Mouse (Mus musculus): ENCODE measurements around the gene Dusp16. TPM values are rescaled to one million over a fixed set of nuclear protein-coding genes. Genes with fewer than 3 reads are reported as not detected.
A peak's percentile ranks its signal among the peaks of the same experiment; 100 is the strongest.

Gene Dusp16
- polyA plus RNA-seq, 1 experiment = 8.0 TPM

DNA sequence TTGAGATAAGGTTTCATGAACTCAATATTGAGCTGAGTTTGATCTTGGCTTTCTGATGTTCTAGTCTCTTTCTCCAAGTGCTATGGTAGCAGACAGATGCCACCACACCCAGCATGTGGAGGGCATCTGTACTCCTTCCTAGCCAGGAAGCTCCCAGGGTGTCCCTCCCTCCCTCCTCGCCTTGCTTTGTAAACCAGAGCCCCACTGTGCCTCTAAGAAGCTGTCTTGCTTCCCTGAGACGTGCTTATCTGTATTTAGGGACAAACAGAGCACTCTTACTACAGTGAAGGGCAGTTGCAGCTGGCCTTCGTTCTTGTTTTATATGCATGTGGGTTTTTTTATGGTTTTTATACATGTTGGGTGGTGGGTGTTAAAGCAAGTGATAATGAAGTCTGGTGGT is 79.1 kb downstream of the Dusp16 start:
- DNase-seq (ENCODE audit: low read depth) = no peak
- no peak for TF ChIP-seq POLR2A (IDR thresholded peaks at IDR 0.05; ENCODE audit: borderline replicate concordance, extremely low read depth, insufficient read depth, insufficient read length, poor library complexity, severe bottlenecking)
- TF ChIP-seq CTCF (IDR thresholded peaks at IDR 0.05; ENCODE audit: borderline replicate concordance, extremely low read depth, insufficient read depth, insufficient read length) = no peak

DNA sequence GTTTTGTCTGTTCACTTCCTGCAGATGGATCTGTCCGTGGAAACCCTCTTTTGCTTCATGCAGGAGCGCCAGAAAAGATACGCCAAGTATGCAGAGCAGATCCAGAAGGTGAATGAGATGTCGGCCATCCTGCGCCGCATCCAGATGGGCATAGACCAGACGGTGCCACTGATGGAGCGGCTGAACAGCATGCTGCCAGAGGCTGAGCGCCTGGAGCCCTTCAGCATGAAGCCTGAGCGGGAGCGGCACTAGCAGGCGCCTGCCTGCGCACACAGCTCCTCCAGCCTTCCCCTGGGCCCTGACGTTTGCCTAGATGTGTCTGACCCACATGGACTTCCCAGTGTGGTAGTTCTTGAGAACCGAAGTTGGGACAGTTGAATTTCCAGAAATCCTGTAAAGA is 82.4 kb downstream of the Dusp16 start:
- peak; percentile 47 for DNase-seq (ENCODE audit: low read depth)
- TF ChIP-seq POLR2A (IDR thresholded peaks at IDR 0.05; ENCODE audit: borderline replicate concordance, extremely low read depth, insufficient read depth, insufficient read length, poor library complexity, severe bottlenecking) = no peak
- no peak for TF ChIP-seq CTCF (IDR thresholded peaks at IDR 0.05; ENCODE audit: borderline replicate concordance, extremely low read depth, insufficient read depth, insufficient read length)

DNA sequence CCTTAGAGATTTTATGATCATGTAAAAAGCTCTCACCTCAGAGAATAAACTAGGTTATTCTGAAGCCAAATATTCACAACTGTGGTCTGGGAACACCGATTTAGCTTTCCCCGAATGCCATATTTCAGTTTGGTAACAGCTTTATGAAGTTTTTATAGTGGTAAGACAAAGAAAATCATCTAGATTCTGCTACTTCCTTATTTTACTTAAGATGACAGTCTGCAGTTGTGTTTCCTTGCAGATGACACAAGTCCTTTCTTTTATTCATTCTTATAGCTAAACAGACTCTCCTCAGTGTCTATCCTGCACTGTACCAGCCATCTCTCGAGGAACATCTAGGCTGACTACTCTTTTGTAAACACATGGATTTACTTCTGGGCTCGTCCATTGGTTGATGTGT is 86.0 kb downstream of the Dusp16 start:
- TF ChIP-seq POLR2A (IDR thresholded peaks at IDR 0.05; ENCODE audit: borderline replicate concordance, extremely low read depth, insufficient read depth, insufficient read length, poor library complexity, severe bottlenecking) (no peak), CTCF (IDR thresholded peaks at IDR 0.05; ENCODE audit: borderline replicate concordance, extremely low read depth, insufficient read depth, insufficient read length) (no peak)
- no peak for DNase-seq (ENCODE audit: low read depth)

DNA sequence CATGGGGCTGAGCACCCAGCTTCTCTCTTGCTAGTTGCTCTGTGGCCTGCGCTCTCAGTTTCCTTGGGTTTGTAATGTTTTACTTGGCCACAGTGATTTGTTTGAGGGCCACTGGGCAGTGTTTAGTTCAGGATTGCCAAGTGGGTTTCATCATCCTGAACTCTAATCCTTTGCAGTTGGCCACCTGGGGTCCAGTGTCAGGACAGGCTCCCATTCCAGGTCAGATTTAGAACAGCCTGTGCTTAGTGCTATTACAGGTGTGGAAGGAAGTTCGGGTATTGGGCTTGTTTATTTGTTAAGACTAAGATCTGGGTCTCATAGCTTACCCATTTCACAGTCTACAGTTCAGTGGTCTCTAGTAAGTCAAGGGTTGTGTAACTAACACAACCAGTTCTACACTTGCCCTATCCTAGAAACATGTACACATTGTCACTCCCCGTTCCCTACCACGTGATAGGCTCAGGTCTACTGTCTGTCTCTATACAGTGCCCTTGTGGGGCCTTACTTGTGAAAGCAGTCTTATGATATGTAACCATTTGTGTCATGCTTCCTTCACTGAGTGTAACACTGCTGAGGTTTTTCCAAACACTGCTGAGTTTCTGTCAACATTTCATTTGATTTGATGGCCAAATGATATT is 89.3 kb downstream of the Dusp16 start:
- DNase-seq (ENCODE audit: low read depth) = no peak
- TF ChIP-seq POLR2A (IDR thresholded peaks at IDR 0.05; ENCODE audit: borderline replicate concordance, extremely low read depth, insufficient read depth, insufficient read length, poor library complexity, severe bottlenecking) = no peak
- TF ChIP-seq CTCF (IDR thresholded peaks at IDR 0.05; ENCODE audit: borderline replicate concordance, extremely low read depth, insufficient read depth, insufficient read length) = no peak

DNA sequence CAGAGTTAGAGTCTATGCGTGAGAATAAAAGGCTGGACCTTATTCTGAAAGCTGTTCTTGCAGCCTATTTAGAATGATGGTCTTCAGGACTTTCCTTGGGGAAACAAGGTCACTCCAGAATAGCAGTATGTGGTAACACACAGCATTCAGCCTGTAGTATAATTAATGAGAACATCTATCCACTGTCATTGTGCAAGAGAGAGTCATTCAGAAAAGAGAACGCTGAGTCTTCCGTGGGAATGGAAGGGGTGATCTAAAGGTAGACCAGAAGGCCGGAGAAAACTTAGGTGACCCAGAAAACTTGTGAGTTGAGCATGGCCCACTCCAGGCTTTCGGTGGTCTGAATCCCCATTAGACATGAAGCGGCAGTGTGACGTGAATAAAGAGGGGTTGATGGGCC is 90.2 kb downstream of the Dusp16 start:
- TF ChIP-seq CTCF (IDR thresholded peaks at IDR 0.05; ENCODE audit: borderline replicate concordance, extremely low read depth, insufficient read depth, insufficient read length) = no peak
- no peak for TF ChIP-seq POLR2A (IDR thresholded peaks at IDR 0.05; ENCODE audit: borderline replicate concordance, extremely low read depth, insufficient read depth, insufficient read length, poor library complexity, severe bottlenecking)
- no peak for DNase-seq (ENCODE audit: low read depth)

DNA sequence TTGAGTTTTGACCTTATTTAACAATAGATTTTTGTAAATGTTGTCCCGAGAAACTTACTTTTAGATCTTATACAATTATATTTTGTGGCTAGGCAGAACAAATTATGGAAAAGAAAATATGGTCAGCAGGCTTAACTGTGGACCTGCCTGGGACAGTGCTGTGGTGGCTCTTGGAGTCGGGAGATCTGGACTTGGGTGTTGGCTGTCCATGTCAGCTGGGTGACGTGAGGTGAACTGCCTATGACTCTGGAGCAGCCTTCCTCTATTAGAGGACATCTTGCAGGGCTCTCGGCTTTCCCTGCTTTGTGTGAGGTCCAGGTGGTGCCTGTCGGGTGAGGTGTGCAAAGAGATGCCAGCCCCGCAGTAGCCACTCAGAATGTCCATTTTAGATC is 91.2 kb downstream of the Dusp16 start:
- DNase-seq (ENCODE audit: low read depth) = no peak
- no peak for TF ChIP-seq CTCF (IDR thresholded peaks at IDR 0.05; ENCODE audit: borderline replicate concordance, extremely low read depth, insufficient read depth, insufficient read length)
- TF ChIP-seq POLR2A (IDR thresholded peaks at IDR 0.05; ENCODE audit: borderline replicate concordance, extremely low read depth, insufficient read depth, insufficient read length, poor library complexity, severe bottlenecking) = no peak

DNA sequence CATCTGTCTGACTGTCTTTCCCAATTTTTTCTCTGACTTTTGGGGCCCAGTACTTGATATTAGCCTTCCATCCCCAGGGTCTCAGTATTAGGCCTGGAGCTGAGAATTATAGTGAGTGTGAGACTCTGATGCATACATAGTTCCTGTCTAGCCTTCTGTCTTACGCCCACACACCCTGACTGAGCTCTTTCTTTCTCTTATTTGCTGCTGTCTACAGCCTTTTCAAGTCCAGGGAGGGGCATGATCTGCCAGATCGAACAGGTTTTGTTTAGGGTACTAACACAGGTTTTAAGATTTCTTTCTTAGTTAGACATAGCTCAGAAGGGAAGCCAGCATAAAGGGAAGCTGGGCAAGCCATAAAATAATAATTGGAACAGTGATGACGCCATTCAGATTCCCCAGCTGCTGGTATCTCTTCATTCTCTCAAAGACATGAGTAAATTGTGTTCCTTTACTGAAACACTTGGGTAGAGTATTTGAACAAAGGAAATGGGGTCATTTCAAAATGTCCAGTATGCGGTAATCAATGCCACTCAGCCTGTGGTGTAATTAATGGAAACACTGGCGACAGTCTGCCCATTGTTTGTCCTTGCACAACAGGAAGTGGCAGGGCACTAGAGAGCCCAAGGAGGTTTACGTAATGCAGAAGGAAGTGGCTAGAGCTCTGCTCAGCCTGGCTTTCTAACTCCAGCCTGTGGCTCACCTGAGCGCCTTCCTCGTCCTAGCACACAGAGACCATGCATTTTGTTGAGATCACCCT is 91.8 kb downstream of the Dusp16 start:
- peak; percentile 58 for DNase-seq (ENCODE audit: low read depth)
- TF ChIP-seq CTCF (IDR thresholded peaks at IDR 0.05; ENCODE audit: borderline replicate concordance, extremely low read depth, insufficient read depth, insufficient read length) (no peak), POLR2A (IDR thresholded peaks at IDR 0.05; ENCODE audit: borderline replicate concordance, extremely low read depth, insufficient read depth, insufficient read length, poor library complexity, severe bottlenecking) (no peak)

DNA sequence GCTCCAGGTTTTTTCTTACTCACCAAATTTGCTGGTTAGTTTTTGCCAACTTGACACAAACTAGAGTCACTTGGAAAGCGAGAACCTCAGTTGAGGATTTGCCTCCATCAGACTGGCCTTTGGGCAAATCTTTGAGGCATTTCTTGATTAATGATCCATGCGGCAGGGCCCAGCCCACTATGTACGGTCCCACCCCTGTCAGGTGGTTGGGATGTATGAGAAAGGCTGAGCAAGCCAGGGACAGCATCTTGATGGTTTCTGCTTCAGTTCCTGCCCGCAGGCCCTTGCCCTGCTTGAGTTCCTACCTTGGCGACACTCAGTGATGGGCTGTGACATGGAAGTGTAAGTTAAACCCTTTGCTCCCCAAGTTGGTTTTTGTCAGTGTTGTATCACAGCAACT is 94.2 kb downstream of the Dusp16 start:
- DNase-seq (ENCODE audit: low read depth) = no peak
- TF ChIP-seq CTCF (IDR thresholded peaks at IDR 0.05; ENCODE audit: borderline replicate concordance, extremely low read depth, insufficient read depth, insufficient read length) (no peak), POLR2A (IDR thresholded peaks at IDR 0.05; ENCODE audit: borderline replicate concordance, extremely low read depth, insufficient read depth, insufficient read length, poor library complexity, severe bottlenecking) (no peak)

DNA sequence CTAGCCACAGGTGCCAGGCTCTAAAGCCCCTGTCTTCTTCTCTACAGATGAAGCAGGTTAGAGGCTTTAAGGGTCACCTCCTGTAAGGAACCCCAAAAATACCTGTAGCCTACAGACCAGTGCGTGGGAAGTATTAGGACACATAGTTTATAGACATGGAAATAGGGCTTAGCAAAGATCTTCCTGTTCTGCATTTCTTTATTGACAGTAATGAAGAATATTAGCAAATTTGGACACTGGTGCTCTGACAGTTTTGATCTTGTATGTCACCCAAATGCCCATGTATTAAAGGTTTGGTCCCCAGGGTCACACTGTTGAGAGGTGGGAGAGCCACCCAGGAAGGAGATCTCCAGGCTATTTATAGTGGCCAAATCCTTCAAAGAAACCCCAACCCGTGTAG is 95.9 kb downstream of the Dusp16 start:
- no peak for DNase-seq (ENCODE audit: low read depth)
- no peak for TF ChIP-seq CTCF (IDR thresholded peaks at IDR 0.05; ENCODE audit: borderline replicate concordance, extremely low read depth, insufficient read depth, insufficient read length)
- TF ChIP-seq POLR2A (IDR thresholded peaks at IDR 0.05; ENCODE audit: borderline replicate concordance, extremely low read depth, insufficient read depth, insufficient read length, poor library complexity, severe bottlenecking) = no peak

DNA sequence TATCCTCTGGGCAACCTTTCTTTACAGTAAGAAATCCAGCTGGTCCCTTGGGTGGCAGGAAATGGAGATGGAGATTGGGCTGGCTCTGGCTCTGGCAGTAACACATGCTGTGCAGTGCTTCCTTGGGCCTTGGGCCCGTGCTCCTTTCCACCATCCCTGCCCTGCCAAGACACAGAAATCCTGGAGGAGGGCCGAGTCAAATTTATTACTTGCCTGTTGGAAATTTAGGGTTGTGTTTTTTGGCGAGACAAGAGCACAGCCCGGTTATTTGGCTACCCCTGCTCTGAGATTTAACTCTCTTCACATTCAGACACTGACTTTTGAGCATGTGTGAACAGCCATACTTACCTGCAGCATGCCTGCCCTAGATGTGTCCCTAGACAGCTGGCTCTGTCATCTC is 96.3 kb downstream of the Dusp16 start:
- DNase-seq (ENCODE audit: low read depth) = no peak
- TF ChIP-seq CTCF (IDR thresholded peaks at IDR 0.05; ENCODE audit: borderline replicate concordance, extremely low read depth, insufficient read depth, insufficient read length) = no peak
- TF ChIP-seq POLR2A (IDR thresholded peaks at IDR 0.05; ENCODE audit: borderline replicate concordance, extremely low read depth, insufficient read depth, insufficient read length, poor library complexity, severe bottlenecking) = no peak

DNA sequence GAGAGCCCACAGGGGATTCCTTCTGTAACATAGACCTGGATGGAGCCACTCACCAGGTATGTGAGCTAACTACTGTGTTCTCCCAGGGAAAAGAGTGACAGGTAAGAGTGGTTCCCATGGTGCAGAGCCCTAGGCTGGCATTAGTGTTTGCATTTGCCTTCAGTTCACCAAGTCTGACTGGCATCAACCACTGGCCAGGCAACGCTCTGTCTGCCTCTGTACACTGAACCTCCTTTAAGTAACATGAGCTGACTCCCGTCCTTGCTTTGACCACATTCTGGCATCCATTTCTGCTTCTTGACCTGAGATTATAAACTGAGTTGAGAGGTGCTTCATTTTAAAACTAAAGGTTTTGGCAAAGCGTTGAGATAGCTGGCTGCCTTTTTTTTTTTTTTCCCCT is 96.8 kb downstream of the Dusp16 start:
- TF ChIP-seq POLR2A (IDR thresholded peaks at IDR 0.05; ENCODE audit: borderline replicate concordance, extremely low read depth, insufficient read depth, insufficient read length, poor library complexity, severe bottlenecking) = no peak
- no peak for TF ChIP-seq CTCF (IDR thresholded peaks at IDR 0.05; ENCODE audit: borderline replicate concordance, extremely low read depth, insufficient read depth, insufficient read length)
- DNase-seq (ENCODE audit: low read depth) = no peak

DNA sequence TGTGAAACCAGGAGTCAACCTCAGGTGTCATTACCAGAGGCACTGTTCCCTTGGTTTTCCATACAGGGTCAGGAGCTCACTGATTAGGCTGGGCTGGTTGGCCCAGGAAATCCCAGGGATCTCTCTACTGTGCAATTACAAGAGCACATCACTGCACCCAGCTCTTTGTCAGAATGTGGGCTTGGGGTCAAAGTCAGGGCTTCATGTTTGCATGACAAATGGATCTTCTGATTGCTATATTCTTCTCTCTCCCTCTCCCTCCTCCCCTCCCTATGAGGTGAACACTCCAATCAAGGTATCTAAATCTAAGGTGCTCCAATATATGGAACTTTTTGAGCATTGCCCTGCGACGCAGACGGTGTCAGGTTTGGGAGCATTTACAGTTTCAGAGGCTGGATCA is 97.4 kb downstream of the Dusp16 start:
- no peak for DNase-seq (ENCODE audit: low read depth)
- TF ChIP-seq CTCF (IDR thresholded peaks at IDR 0.05; ENCODE audit: borderline replicate concordance, extremely low read depth, insufficient read depth, insufficient read length) (no peak), POLR2A (IDR thresholded peaks at IDR 0.05; ENCODE audit: borderline replicate concordance, extremely low read depth, insufficient read depth, insufficient read length, poor library complexity, severe bottlenecking) (no peak)
